Mouse (Mus musculus) spleen, adult 12 weeks (tissue): ENCODE results near the gene Pomgnt1.

Experiments used
- DNase-seq: peaks from one replicate; pipeline ENCODE4 v3.0.0; 2022; ENCODE audit warnings: low spot score

Gene Pomgnt1

DNA sequence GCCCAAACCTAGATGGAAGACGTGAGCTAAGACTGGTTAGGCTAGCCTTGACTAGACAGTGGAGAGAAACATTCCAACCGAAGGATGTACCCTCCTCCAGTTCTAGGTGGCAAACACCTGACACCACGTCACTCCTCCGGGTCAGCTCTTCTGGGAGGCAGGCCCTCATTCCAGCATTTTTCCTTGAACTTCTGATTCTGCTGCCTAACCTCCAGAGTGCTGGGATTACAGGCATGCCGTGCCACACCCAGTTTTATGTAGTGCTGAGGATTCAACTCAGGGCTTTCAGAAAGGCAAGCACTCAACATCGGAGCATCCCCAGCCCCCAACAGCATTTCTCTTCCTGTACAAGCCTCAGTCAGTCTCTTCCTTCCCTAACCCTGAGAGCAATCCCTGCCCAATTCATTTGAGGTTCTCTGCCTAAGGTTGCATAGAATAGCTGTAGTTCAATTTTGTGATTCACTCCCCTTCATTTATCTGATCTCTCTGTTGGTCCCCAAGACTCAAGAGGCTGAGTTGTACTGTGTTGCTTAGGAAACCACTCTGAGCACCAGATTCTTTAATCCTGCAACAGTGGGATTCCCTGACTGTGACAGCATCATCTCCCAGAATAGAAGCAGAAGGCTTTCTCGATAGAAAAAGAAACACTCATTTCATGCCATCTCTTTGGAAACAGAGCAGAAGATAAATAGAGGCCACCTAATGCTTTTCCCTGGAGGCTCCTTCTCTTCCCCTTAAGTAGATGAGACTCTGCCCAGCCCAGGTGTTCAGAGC lies 17.3 kb downstream of the Pomgnt1 start:
- no peak for DNase-seq

DNA sequence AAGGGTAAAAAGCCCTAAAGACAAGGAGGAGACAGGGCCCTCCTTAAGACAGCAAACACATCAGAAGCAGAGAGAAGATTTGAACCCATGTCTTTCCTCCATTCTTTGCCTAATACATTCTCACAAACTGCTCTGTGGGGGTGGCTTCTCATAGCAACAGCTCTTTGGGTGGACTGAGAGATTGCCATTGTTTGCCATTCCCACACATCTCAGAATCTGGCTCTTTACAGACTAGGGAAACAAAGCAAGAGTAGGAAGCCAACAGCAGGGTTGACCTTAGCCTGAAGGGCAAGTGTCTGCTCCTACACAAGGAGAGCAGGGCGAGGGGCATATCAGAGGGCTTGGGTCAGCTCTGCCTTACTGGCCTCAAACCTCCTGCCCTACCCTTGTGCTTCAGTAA lies 18.1 kb downstream of the Pomgnt1 start:
- DNase-seq = no peak

DNA sequence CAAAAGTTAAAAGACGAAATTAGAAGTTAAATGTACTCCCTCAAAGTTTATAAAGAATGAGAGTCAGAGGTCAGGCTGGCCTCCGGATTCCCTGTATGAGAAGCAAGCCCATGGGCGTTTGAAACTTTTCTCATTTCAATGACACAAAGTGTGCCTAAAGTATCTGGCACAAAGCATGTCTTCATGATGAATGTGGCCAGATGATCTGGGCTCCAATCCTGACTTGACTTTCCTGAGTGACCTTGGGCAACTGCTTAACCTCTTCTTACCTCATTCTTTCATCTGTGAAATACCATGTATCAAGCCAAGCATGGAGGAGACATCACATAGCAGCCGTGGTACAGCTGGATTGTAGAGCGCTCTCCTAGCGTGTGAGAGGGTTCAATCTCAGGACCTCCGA lies 18.6 kb downstream of the Pomgnt1 start:
- no peak for DNase-seq

DNA sequence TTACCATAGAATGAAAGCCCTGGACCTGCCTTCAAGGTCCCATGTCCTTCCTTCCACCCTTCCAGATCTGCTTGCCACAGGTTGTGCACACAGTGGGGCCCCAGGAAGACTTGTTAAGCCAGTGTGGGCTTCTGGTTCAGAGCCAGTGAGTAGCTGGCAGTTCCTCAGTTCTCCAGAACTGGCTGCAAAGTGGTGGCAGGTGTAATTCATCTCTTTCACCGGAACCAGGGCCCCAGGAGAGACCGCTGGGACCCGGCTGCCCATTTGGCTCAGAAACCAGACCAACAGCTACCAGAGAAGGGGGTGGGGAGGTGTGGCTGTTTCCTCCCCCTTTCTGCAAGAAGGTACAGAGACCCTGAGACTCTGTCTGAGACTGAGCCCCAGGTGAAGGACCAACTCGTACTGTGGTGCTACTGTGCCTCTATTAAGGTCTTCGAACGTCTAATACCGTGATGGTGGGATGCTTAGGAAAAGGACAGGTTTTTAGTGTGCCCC lies 19.7 kb downstream of the Pomgnt1 start:
- DNase-seq = no peak

DNA sequence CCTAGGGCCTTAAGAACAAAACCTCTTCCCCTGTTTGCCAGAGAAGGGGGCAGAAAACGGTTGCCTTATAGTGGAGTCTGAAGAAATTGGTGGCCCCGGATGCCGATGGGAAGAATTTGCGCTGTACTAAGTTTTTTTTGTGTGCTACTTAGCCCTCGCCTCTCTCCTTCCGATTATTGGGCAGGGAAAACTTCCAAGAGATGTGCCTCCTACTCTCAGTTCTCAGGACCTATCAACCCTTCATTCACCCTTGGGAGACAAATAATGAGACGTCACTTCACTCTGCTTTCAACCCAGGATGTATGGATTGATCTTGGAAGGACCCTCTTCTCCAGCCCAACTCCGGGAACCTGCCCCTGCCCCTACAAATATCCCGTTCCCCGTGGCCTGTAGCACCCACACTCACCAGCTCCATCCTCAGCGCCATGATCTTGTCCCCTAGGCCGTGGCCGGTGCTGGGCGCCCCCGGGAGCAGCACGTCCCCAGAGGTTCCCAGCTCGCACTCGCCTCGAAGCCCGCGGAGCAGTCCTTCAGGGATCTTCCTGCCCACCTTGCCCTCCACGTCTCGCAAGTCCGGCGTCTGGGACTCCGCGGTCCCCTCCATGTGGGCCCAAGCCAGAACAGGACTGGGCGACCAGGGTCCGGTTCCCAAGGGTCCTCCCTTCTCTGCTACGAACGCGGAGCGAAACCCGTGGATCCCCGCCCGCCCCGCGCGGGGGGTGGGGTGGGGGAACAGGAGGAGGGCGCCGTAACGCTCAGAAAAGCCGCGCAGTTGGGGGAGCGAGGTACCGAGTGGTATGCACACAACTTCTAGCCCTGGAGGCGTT lies 20.5 kb downstream of the Pomgnt1 start:
- DNase-seq = no peak

DNA sequence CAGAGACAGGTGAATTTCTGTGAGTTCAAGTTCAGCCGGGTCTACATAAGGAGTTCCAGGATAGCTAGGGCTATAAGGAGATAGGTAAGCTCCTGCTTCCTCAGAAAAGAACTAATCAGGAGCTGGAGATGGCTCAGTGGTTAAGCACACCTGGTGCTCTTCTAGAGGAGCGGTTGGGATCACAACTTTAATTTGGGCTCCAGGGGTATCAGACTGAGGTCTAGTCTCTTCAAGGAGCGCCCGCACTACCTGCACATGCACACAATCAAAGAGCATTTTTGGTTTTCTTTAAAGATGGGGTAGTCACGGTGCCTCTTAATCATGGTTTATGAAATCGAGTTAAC lies 26.1 kb downstream of the Pomgnt1 start:
- DNase-seq = no peak

DNA sequence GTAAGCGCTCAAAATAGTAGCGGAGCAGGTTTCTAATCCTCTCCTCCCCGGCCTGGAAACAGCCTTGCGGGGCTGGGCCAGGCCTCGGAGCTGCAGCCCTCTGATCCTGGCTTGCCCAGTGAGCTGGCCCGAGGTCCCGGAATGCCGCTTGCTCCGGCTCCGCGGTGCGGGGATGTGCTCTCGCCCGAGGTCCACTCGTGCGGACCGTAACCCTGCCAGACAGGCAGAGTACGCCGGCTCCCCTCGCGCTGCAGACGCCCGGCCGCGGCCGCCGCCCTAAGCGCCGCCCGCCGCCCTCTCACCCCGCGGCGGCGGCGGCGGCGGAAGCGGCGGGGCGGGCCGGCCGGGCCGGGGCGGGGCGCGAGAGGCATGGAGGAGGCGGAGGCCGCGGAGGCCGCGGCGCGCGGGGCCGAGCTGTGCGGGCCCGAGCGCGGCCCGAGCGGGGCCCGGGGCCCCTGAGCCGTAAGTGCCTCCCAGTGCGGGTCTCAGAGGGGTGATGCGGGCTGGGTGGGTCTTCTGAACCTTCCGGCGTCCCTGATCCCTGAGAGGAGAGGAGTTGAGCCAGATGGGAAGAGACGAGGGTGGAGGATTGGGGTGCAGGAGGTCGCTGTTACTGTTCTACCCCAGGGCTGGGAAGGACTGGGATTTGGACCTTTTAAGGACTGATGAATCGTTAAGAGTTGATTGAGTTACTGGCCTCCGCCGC lies 26.7 kb downstream of the Pomgnt1 start:
- peak; percentile 71 for DNase-seq

DNA sequence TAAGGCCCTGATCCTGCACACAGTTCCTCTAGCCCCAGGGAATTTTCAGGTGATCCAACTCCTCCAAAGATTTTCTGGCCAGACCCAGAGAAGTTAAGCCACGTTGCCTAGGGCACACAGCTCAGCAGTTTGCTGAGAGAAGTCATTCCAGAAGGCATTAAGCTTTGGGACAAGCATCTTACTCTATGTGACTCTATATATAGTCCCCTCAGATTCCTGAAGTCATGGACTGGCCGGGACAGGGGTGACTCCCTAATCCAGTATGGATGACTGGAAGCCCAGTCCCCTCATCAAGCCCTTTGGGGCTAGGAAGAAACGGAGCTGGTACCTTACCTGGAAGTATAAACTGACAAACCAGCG lies 27.2 kb downstream of the Pomgnt1 start:
- DNase-seq = no peak

DNA sequence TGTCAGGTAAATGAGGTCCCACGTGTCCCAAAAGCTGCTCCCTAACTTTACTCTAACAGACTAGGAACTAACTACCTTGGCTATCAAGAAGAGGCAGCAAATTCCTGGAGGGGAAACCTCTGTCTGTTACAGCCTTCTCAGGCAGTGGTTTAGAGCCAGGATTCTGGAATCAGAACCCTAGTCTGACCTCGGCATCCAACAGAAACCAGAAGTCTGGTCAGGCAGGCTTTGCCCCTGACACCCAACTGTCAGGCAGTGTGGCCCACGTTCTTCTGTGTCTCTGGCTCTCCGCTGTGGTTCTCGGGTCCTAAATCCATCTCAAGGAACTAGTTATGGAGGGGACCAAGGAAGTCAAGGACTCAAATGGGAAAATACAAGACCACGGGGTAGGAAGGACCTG lies 27.6 kb downstream of the Pomgnt1 start, which contains the start of gene Lurap1:
Lurap1 (minus strand) TSS at position 101 of the 400 bp plus-strand sequence.
- no peak for DNase-seq

DNA sequence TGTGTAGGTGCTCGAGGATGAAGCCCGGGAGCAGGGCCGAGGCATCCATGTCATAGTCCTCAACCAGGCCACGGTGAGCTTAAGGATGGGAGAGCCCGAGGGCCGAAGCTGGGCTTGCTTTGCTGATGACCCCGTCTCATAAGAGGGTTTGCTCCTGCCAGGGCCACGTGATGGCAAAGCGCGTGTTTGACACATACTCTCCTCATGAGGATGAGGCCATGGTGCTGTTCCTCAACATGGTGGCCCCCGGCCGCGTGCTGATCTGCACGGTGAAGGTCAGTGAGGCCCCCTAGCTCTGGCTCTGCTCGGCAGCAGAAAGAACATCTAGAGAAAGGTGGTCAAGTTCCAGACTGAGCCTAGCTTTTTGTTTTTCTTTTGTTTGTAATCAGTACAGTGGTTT lies 29.1 kb downstream of the Pomgnt1 start:
- no peak for DNase-seq

DNA sequence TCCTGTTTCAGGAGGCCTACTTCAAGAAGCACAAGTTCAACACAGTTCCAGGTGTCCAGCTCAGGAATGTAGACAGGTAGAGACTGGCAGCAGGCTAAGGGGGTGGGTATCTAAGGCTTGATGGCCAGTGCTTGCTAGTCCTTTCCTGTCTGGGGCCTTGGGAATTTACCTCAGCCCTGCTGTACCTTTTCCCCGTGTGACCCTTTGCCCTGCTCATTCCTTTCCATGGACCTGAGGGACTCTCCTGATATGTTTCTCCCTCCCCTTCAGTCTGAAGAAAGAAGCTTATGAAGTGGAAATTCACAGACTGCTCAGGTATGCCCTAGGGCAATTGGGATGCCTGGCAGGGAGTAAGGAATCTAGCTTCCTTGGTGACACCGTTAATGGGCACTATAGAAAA lies 34.2 kb downstream of the Pomgnt1 start:
- DNase-seq = no peak

DNA sequence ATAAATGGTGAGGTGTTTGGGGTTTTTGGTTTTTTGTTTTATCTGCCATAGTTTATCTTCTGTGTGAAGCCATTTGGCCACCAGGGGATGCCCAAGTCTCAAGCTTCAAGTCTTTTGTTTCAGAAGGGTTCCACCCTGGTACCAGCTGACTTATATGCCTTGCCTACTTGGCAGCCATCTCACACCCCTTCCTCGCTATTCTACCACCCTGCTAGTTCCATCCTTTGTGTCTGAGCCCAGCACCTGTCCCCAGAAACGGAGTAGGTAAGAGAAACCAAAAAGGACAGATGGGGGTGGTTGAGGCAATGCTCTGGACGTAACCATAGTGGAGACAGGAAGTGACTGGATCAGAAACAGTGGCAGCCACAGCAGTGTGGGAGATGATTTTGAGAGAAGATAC lies 36.3 kb downstream of the Pomgnt1 start:
- no peak for DNase-seq

DNA sequence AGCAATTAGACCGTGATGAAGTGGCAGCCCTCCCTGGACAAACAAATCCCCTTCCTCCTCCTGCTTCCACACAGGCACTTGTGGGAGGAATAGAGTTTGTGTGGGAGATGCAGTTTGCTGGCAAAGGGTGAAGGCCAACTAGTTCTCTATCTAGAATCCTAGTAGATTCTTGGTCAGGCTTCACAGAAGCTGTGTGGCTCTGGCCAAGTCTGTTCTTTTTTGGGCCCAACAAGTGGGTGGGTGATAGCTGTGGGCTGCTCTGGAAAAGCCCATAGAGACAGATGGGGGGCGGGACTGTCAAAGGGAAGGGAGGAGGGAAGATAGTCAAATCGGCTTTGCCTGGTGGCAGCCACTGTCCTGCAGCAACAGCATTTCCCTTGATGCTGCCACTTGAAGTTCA lies 37.1 kb downstream of the Pomgnt1 start:
- DNase-seq = no peak

DNA sequence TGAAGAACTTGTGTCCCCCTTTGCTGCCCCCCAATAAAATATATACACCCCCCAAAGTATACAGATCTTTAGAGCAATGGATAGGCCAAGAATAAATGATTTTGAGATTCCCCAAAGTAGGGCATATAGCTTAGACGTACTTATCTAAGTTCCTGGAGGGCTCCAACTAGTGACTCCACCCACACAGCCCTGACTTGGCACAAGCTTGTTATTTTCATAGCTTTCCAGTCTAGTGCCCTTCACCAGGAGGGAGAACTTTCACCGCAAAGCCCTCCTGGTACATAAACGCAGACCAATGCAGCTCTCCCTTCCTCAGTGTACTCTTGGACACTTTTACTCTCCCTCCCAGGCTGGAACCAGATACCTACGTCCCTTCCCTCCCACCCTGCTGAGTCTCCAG lies 38.5 kb downstream of the Pomgnt1 start:
- no peak for DNase-seq

DNA sequence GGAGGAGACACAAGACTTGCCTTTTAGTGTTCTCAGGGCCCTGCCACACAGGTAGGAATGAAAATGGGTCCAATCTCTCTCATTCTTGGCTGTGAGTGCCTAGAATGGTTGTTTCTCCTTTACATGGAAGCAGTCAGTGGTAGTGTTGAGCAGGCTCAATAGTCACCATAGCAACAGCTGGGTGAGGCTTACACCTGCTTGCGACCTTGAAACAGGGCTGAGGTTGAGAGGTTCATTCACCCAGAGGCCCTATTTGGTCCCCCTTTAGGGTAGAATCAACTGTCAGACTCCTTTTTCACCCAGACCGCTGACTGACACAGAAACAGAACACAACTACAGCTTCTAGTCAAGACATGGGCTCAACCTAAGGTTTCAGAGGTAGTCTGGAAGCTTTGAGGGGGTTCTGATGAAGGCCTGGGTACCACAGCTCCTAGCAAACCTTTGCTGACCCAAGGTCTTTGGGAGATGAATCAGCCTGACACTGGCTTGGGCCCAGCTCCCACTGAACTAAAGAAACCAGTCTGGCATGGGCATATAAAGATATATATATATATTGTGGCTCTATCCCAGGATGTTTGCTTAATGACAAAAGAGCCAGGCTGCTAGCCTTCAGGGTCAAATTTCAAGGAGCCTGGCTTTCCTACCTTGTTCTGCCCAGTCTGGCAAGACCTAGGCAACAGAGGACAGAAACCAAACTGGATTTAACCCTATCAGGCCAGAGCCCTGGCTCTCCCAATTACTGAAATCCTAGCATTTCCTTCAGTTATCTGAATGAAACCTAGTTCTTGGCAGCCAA lies 41.3 kb downstream of the Pomgnt1 start:
- DNase-seq = no peak

DNA sequence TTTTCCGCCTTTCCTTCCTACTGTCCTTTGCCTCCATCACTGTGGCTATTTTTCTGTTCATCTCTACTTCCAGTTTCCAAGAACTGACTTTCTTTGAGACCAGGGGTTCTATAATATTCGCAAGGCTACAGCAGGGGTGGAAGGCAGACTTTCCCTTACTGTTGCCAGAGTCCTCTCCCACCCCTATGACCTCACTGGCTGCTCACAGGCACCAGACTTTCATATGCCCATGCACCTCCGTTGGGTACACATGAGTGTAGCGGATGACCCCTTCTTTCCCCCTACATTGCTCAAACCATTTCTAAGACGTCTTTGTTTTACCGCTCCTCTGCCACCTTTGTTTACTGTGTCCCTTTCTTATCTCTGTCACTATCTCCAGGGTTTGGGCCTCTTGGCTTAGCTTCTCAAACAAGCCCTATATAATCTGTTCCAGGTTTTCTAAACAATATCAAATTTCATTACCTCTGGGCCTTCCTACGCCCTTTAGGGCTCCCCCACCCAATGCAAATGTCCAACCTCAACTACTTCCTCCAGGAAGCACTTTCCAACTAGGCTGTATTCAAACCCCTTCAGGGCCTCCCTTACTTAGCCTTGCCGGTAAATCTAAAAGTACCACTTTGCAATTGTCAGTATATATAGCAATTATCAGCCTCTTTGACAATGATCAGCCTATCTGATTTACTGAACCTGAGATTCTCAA lies 42.2 kb downstream of the Pomgnt1 start:
- no peak for DNase-seq

DNA sequence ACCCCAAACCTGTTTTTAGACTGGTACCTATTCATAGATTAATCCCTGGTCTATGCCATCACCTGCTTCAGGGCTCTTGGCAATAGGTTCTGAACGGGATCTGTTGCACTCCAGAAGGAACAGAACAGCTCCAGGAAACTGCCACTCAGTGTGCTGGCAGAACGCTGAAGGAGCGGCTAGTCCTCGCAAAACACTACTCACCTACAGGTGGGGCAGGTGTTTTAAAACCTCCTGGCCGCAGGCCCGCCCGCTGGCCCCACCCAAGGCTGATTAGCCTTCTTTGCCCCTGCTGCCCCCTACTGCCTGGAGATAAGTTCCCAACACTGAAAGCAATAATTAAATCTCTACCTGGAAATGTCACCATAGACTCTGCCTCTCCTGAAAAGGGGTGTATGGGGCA lies 43.8 kb downstream of the Pomgnt1 start, which contains the start of gene Tspan1:
Tspan1 (minus strand) TSS at position 198 of the 400 bp plus-strand sequence.
- no peak for DNase-seq

DNA sequence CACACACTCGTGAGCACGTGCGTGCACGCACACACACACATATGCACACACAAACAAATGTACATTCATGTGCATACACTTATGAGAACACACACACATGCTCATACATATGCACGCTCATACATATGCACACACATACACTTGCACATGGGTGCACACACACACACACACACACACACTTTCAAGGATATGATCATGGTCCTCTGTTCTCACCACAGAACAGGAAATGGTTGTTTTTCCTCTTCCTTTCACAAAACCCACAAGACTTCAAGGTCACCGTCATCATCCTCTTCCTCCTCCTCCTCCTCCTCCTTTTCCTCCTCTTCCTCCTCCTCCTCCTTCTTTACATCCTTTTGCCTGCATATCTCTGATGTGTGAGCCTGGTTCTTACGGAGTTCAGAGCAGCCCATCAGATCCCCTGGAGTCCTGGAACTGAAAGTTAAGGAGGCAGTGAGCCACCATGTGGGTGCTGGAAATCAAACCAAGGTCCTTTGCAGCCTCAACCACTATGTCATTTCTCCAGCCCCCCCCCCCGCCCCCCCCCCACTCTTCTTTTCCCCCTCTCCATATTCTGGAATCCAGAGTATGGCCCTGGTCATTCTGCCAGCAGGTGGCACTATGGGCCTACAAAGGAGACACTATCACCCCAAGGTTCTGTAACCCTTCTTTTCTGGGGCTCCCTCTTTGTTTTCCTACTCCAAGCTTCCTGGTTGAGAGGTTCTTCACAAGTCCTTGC lies 45.1 kb downstream of the Pomgnt1 start:
- DNase-seq = peak; percentile 33

DNA sequence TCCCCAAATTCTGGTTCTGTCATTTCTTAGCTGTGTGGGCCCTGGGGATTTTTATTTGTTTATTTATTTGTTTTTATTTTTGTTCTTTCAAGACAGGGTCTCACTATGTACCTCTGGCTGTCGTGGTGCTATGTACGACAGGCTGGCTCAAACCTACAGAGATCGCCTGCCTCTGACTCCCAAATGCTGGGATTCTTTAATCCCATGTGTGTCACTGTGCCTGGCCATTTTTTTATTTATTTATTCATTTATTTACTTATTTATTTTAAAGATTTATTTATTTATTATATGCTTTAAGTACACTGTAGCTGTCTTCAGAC lies 45.7 kb downstream of the Pomgnt1 start:
- DNase-seq = no peak

DNA sequence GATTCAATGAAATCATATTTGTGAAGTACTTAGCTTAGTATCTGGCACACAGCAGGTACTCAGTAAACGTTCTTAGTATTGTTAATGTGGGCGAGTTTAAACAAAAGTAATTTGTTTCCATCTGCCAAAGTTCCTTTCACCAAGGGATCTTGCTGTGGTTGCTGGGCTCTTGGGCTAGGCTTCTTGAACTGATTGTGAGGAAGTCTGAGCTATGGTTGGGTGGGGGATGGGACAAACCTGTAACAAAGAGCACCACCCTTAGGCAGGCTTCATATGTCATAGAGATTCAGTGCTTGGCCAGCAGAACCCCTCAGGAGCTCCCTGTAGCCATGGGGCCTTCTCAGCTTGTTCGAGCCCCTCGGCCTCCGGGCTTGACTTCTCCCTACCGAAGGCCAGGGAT lies 49.4 kb downstream of the Pomgnt1 start, which contains the start of the genes 1700042G07Rik and Gm49337:
1700042G07Rik (plus strand) TSS at position 301 of the 400 bp plus-strand sequence.
Gm49337 (plus strand) TSS at position 313 of the 400 bp plus-strand sequence.
- DNase-seq = no peak
